Mouse (Mus musculus) intestine, embryonic 16.5 days (tissue): ENCODE data around the gene Rfwd3. TPM values are rescaled to one million over a fixed set of nuclear protein-coding genes. Genes with fewer than 3 reads are reported as not detected.
A peak's percentile ranks its signal among the peaks of the same experiment; 100 is the strongest.
"Not testable (repeated sequence)": the region's sequence is repeated elsewhere in the genome, so short reads cannot be mapped to it uniquely, and the experiment has no call there.

Experiments used
- ATAC-seq: fragments of 200-750 bp; cut with Nextera tagmentation; 2 replicates; pipeline ENCODE4 v1.8.0; 2017; ENCODE audit warnings: moderate TSS enrichment, moderate library complexity
- H3K27ac ChIP-seq: fragments of 300-500 bp; sonication (generic); 2 replicates; pipeline ENCODE4 v1.5.1; 2014; ENCODE audit warnings: mild to moderate bottlenecking, low read length
- H3K27me3 ChIP-seq: fragments of 300-500 bp; sonication (generic); replicated peaks from 2 replicates; pipeline ENCODE4 v1.6.1; 2014; ENCODE audit warnings: low read length, control low read depth, mixed read lengths; ENCODE audit not compliant: control insufficient read depth, insufficient read depth
- H3K36me3 ChIP-seq: fragments of 300-500 bp; sonication (generic); 2 replicates; pipeline ENCODE4 v1.6.1; 2014; ENCODE audit warnings: low read length, control low read depth; ENCODE audit not compliant: control insufficient read depth, insufficient read depth
- H3K4me1 ChIP-seq: fragments of 300-500 bp; sonication (generic); 2 replicates; pipeline ENCODE4 v1.6.1; 2014; ENCODE audit warnings: low read length, control low read depth, mixed read lengths; ENCODE audit not compliant: control insufficient read depth, insufficient read depth
- H3K4me2 ChIP-seq: fragments of 300-500 bp; sonication (generic); 2 replicates; pipeline ENCODE4 v1.6.1; 2014; ENCODE audit warnings: low read depth, low read length, control low read depth
- H3K4me3 ChIP-seq: fragments of 300-500 bp; sonication (generic); 2 replicates; pipeline ENCODE4 v1.5.1; 2014; ENCODE audit warnings: mild to moderate bottlenecking, low read length
- H3K9ac ChIP-seq: fragments of 300-500 bp; sonication (generic); 2 replicates; pipeline ENCODE4 v1.6.1; 2014; ENCODE audit warnings: low read depth, low read length
- H3K9me3 ChIP-seq: fragments of 300-500 bp; sonication (generic); 2 replicates; pipeline ENCODE4 v1.6.1; 2016; ENCODE audit warnings: low read length, control low read depth; ENCODE audit not compliant: control insufficient read depth
- WGBS: fragments of 180-500 bp; shearing (Covaris S2); extraction: QIAGEN DNeasy Blood & Tissue Kit; methylation state at CpG from one replicate; pipeline ENCODE4 v1.1.7; 2014; 5-methylcytosine and 5-hydroxymethylcytosine counted together
- polyA plus RNA-seq: library from polyadenylated mRNA; unstranded; fragments of >200 nt; fragmentation: Nextera tagmentation; extraction: Ambion mirVana; gene quantifications from 2 replicates; pipeline ENCODE4 v1.2.1, GENCODE M21; 2015

Rfwd3 gene
- polyA plus RNA-seq, 1 experiment from 2014 or later, result 44.7 TPM

DNA sequence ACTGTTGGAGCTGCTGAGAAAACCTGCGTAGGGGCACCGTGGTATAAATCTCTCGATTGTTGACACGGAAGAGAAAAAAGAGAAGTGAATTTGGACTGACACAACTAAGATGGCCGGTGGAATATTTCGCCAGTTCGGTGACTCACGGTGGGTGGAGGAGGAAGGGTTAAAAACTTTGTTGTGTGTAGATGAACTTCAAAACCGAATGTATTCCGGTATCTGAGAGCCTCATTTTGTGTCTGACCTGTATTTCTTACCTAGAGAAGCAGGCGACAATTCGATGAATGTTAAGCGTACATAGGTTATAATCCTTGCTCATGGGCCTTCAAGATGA, 40.6 kb downstream of the Rfwd3 start:
- H3K27ac ChIP-seq, result peak overlapping the region; percentile 100
- WGBS, result 9% methylated on average over 13 of the region's 13 CpGs
- peak; percentile 39; the same call in 1 of the 2 replicates for ATAC-seq

DNA sequence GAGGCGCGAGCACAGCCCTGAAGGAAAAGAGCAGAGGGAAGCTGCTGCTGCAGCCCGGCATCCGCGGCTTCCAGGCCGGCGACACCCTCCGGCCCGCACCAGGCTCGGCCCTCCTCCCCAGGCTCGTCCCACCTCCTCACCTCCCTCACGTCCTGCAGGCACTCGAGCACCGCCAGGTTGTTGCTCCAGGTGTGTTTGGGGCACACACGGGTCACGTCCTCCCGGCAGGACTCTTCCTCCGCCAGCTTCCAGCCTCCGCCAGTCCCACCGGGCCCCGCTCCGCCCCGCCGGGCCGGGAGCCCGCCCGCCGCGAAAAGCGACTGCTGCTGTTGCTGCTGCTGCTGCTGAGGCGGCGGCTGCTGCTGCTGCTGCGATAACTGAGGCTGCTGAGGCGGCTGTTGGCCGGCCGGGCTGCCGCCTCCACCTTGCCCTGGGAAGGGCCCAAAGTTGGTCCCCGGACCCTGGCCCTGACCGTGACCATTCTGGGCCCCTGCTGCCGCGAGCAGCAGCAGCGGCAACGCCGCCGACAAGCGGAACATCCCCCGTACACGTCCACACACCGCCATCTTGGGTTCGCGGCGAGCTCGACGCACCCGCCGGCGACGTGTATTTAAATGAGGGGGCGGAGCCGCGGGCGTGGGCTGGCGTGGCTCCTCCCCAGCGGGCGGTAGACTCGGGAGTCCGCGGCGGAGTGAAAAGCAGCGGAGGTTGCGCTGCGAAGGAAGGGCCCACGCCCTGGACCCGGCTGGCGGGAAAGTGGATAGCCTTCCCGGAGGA, 41.2 kb downstream of the Rfwd3 start, which contains the start of gene Glg1:
Gene Glg1, minus strand, starts transcription at position 586 of the 777 bp plus-strand sequence.
- peak; percentile 94 for ATAC-seq
- Histone ChIP-seq H3K4me3 (peak within 1 kb of the TSS; percentile 88), H3K27me3 (no peaks in the 10 kb centered on the region), H3K27ac (peak within 1 kb of the TSS; percentile 100), H3K4me1 (peaks cover 2% of the 10 kb centered on the region; the same call in 1 of the 2 replicates), H3K9ac (peak within 1 kb of the TSS; percentile 95), H3K36me3 (no peaks in the 10 kb centered on the region), H3K4me2 (peak within 1 kb of the TSS; percentile 62), H3K9me3 (no peaks in the 10 kb centered on the region)
- WGBS, result under 1% methylated on average over 74 of the region's 76 CpGs

More for the DNA sequence above, 40.6 kb downstream of the Rfwd3 start:
- no peaks in the 10 kb centered on the region for H3K27me3 ChIP-seq
- H3K4me2 ChIP-seq, result peak overlapping the region; percentile 62
- peak overlapping the region; percentile 95 for H3K9ac ChIP-seq
- no peaks in the 10 kb centered on the region for H3K36me3 ChIP-seq
- peaks cover 2% of the 10 kb centered on the region; the same call in 1 of the 2 replicates for H3K4me1 ChIP-seq
- no peaks in the 10 kb centered on the region for H3K9me3 ChIP-seq
- H3K4me3 ChIP-seq, result peak overlapping the region; percentile 88

DNA sequence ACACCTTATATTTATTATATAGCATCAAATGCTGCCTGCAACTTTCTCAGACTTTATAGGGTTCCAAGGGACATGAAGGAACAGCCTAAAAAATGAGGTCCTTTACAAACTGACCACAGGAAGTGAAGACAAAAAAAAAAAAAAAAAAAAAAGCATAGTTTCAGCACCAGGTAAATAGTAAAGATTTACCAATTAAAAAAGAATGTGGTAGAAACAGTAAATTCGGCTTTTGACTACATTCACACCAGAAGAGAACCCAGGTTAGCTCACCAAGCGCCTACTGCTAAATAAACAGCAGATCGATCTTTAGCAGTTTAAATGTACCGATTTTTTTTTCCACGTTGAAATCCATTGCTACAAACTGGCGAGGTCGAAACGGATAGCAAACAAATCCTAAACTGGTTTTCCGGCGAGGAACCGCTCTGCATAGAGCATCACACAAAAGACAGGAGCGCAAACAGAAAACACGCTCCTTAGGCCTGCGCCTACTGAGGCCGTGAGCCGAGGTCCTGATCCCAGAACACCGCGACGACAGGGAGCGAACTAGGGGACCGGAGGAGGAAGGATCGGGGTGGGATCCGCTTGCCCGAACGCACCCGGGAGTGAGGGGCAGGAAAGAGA, 41.9 kb downstream of the Rfwd3 start:
- H3K27ac ChIP-seq, result peak overlapping the region; percentile 100
- H3K9ac ChIP-seq, result peak overlapping the region; percentile 95
- H3K4me2 ChIP-seq, result peak overlapping the region; percentile 41
- H3K9me3 ChIP-seq, result no peaks in the 10 kb centered on the region
- H3K4me3 ChIP-seq, result peak overlapping the region; percentile 88
- ATAC-seq, result peak; percentile 62
- H3K36me3 ChIP-seq, result no peaks in the 10 kb centered on the region
- WGBS, result under 1% methylated on average over 26 of the region's 26 CpGs
- H3K4me1 ChIP-seq, result peaks cover 2% of the 10 kb centered on the region; the same call in 1 of the 2 replicates
- no peaks in the 10 kb centered on the region for H3K27me3 ChIP-seq

DNA sequence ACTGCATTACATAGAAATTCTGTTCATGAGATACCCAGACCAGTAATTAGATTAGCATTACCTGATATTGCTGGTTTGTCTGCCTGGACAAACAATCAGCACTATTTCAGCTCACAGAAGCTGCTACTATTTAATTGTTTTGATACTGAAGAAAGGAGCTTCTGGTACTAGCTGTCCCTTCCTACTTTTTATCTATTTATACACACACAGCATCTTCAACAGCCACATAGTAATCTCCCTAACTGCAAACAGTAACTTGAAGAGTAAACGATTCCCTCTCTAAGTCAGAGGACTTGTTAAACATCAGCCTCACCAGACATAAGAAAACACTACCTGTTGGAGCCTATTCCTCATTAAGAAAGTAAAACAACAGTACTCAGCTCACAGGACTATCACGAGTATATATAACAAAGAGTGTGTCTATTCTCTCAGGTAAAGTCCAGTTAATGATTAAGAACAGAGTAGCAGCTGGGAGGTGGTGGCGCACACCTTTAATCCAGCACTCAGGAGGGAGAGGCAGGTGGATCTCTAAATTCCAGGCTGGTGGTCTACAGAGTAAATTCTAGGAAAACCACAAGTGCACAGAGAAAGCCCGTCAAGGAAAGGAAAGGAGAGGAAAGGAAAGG, 47.4 kb downstream of the Rfwd3 start:
- Histone ChIP-seq H3K9ac (no peak overlapping the region), H3K9me3 (no peaks in the 10 kb centered on the region), H3K4me3 (no peak overlapping the region), H3K4me2 (no peak overlapping the region), H3K27me3 (no peaks in the 10 kb centered on the region), H3K27ac (0 out of 2 replicates have a peak overlapping the region, but pooled peaks have one; percentile 0), H3K4me1 (peaks cover 7% of the 10 kb centered on the region; the same call in 1 of the 2 replicates), H3K36me3 (no peaks in the 10 kb centered on the region)
- ATAC-seq, result peak; percentile 82
- 56% methylated on average over 4 of the region's 4 CpGs for WGBS

DNA sequence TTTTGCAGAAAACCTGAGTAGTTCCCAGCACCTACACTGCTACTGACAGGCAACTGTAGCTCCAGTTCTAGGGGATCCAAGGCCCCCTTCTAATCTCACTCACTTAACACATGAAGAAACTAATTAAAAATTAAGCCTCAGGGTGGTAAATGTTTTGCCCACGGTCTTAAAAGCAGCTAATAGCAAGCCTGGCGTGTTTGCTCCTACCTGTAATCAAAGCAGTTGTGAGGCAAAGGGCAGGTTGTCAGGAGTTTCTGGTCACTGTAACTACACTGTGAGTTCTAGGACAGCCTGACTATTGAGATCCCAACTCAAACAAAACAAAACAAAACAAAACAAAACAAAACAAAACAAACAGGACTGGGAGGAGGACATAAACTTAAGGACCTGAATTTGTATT, 49.9 kb downstream of the Rfwd3 start:
- Histone ChIP-seq H3K36me3 (no peaks in the 10 kb centered on the region), H3K4me1 (peaks cover 7% of the 10 kb centered on the region; the same call in 1 of the 2 replicates), H3K9ac (no peak overlapping the region), H3K27me3 (no peaks in the 10 kb centered on the region), H3K9me3 (no peaks in the 10 kb centered on the region), H3K4me2 (no peak overlapping the region), H3K4me3 (no peak overlapping the region), H3K27ac (no peak overlapping the region)
- ATAC-seq, result no peak
- 54% methylated on average over 2 of the region's 2 CpGs for WGBS

DNA sequence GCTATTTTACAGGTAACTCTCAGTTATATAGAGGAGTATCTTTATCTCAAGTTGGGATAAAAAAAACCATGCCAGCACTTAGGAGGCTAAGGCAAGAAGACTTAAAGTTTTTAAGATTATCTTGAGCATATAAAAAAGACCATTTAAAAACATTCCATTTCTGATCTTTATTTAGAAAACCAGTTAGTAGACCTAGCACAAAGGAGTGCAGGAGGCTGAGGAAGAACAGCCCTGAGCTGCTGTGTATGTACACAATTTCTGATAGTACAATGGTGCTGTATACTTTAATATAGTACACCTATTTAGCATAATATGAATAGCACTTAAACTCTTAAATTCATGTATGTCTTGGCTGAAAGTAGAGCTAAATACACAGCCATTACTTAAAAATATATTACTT, 51.9 kb downstream of the Rfwd3 start:
- no peak for ATAC-seq
- Histone ChIP-seq H3K4me3 (no peak overlapping the region), H3K4me1 (peaks cover 7% of the 10 kb centered on the region; the same call in 1 of the 2 replicates), H3K27ac (no peak overlapping the region), H3K36me3 (no peaks in the 10 kb centered on the region), H3K4me2 (no peak overlapping the region), H3K9me3 (no peaks in the 10 kb centered on the region), H3K9ac (no peak overlapping the region), H3K27me3 (no peaks in the 10 kb centered on the region)

DNA sequence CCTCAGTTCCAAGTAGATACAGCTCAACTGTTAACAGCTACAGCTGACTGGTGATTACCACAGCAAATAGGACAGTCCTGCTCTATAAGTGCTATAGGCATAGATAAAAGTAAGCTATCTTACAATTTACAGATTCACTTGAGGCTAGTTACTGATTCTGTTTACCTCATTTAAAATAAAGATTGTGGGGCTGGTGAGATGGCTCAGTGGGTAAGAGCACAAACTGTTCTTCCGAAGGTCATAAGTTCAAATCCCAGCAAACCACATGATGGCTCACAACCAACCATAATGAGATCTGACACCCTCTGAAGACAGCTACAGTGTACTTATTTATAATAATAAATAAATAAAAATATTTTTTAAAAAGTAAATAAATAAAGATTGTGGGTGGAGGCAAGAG, 53.2 kb downstream of the Rfwd3 start:
- H3K27ac ChIP-seq, result not testable (repeated sequence)
- 0 out of 2 replicates have a peak, but pooled peaks have one; percentile 29 for ATAC-seq
- 95% methylated on average over 1 of the region's 1 CpGs for WGBS

DNA sequence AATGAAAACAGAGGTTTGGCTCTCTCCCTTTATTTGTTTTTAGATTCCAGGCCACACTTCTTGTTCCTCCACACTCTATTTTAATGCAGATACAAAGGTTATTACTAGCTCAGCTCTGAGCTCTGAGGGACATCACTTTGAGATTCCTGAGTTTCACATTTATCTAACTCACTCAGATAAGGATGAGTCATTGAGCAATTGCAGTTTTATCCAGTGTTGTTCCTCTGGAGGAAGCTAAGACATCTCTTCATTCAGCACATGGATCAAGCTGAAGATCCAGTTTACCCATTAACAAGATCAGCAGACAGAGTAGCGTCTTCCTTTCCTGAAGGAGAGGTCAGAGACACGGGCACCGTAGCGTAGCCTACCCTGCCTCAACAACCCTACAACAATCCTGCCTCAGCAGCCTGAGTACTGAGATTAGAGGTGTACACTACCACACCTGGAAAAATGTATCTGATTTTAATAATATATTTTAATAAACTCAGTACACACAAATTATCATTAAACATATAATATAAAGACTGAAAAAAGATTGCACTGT, 53.7 kb downstream of the Rfwd3 start:
- no peaks in the 10 kb centered on the region for H3K9me3 ChIP-seq
- no peaks in the 10 kb centered on the region for H3K36me3 ChIP-seq
- H3K4me3 ChIP-seq, result no peak overlapping the region
- peaks cover 7% of the 10 kb centered on the region; the same call in 1 of the 2 replicates for H3K4me1 ChIP-seq
- no peak overlapping the region for H3K9ac ChIP-seq
- no peaks in the 10 kb centered on the region for H3K27me3 ChIP-seq
- peak; percentile 41 for ATAC-seq
- 57% methylated on average over 4 of the region's 4 CpGs for WGBS
- H3K27ac ChIP-seq, result 0 out of 2 replicates have a peak overlapping the region, but pooled peaks have one; percentile 10
- no peak overlapping the region for H3K4me2 ChIP-seq

More for the DNA sequence above, 53.2 kb downstream of the Rfwd3 start:
- H3K4me3 ChIP-seq, H3K9ac ChIP-seq, H3K9me3 ChIP-seq, H3K4me1 ChIP-seq, H3K27me3 ChIP-seq, H3K36me3 ChIP-seq, H3K4me2 ChIP-seq: not testable (repeated sequence)

DNA sequence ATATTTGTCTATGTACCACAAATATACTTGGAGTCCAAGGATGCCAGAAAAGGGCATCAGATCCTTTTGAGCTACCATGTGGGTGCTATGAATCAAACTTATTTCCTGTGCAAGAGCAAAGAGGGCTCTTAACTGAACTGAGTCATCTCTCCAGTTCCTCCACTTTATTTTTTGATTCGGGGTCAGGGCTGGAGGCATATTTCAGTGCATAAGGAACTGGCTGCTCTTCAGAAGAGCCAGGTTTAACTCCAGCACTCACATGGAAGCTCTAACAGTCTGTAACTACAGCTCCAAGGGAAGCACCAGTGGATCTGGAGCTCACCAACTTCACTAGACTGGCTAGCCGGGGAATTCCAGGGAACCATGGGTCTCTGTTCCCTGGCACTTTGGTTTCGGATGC, 62.7 kb downstream of the Rfwd3 start:
- Histone ChIP-seq H3K9me3 (no peaks in the 10 kb centered on the region), H3K27ac (no peak overlapping the region), H3K36me3 (no peaks in the 10 kb centered on the region), H3K4me1 (no peaks in the 10 kb centered on the region), H3K27me3 (no peaks in the 10 kb centered on the region), H3K4me2 (no peak overlapping the region), H3K9ac (no peak overlapping the region), H3K4me3 (no peak overlapping the region)
- no peak for ATAC-seq
- WGBS, result 93% methylated on average over 3 of the region's 3 CpGs
